Mouse (Mus musculus) layer of hippocampus, postnatal 36 days (tissue): Measurements from ENCODE around the gene Sec16a. TPM values are rescaled to one million over a fixed set of nuclear protein-coding genes. Genes with fewer than 3 reads are reported as not detected.
A peak's percentile ranks its signal among the peaks of the same experiment; 100 is the strongest.

Source experiments
- DNase-seq, 2 experiments: peaks; one replicate each; pipeline ENCODE4 v3.0.0; 2022
- total RNA-seq, 2 experiments: library from RNA; stranded (reverse); gene quantifications; 2 replicates each; pipeline ENCODE4 v1.2.3; 2021

Gene Sec16a
- total RNA-seq, 2 experiments from 2014 or later = 52.9 to 57.5 TPM

GRCm38 (mm10) chr2:26439671-26440070, 5.3 kb downstream of the Sec16a start:
- DNase-seq = no peak

- no peak for DNase-seq
Measured at GRCm38 (mm10) chr2:26438373-26438772, 6.6 kb downstream of the Sec16a start.

- DNase-seq = no peak
Measured at GRCm38 (mm10) chr2:26437221-26437620, 7.8 kb downstream of the Sec16a start.

GRCm38 (mm10) chr2:26434791-26435572, 10.0 kb downstream of the Sec16a start:
- no peak for DNase-seq

- no peak for DNase-seq
Measured at GRCm38 (mm10) chr2:26429851-26430250, 15.2 kb downstream of the Sec16a start.

GRCm38 (mm10) chr2:26424541-26424940, 20.5 kb downstream of the Sec16a start:
- no peak for DNase-seq

- DNase-seq = no peak
Measured at GRCm38 (mm10) chr2:26423086-26423485, 21.9 kb downstream of the Sec16a start.

GRCm38 (mm10) chr2:26421969-26422368, 23.0 kb downstream of the Sec16a start:
- DNase-seq = no peak

GRCm38 (mm10) chr2:26418120-26418519, 26.9 kb downstream of the Sec16a start:
- DNase-seq = no peak

- DNase-seq = no peak
Measured at GRCm38 (mm10) chr2:26417066-26417465, 27.9 kb downstream of the Sec16a start.

GRCm38 (mm10) chr2:26410931-26411411, 34.0 kb downstream of the Sec16a start:
- DNase-seq = no peak

- no peak for DNase-seq
Measured at GRCm38 (mm10) chr2:26410091-26410490, 34.9 kb downstream of the Sec16a start.

GRCm38 (mm10) chr2:26409362-26409761, 35.7 kb downstream of the Sec16a start:
- no peak for DNase-seq

- DNase-seq = peak; percentile 95 to 97
Measured at GRCm38 (mm10) chr2:26408515-26409356, 36.3 kb downstream of the Sec16a start, which contains the start of gene Inpp5e. Gene Inpp5e, minus strand, starts transcription at chr2:26409203.

- no peak for DNase-seq
Measured at GRCm38 (mm10) chr2:26403306-26403705, 41.7 kb downstream of the Sec16a start.

GRCm38 (mm10) chr2:26402265-26402664, 42.8 kb downstream of the Sec16a start:
- no peak for DNase-seq

- no peak for DNase-seq
Measured at GRCm38 (mm10) chr2:26401023-26401422, 44.0 kb downstream of the Sec16a start.

- DNase-seq = no peak
Measured at GRCm38 (mm10) chr2:26400296-26400695, 44.7 kb downstream of the Sec16a start.

- DNase-seq = no peak
Measured at GRCm38 (mm10) chr2:26399647-26400046, 45.4 kb downstream of the Sec16a start.

GRCm38 (mm10) chr2:26398978-26399377, 46.0 kb downstream of the Sec16a start:
- no peak for DNase-seq

GRCm38 (mm10) chr2:26391617-26392016, 53.4 kb downstream of the Sec16a start:
- DNase-seq = no peak

- DNase-seq = no peak
Measured at GRCm38 (mm10) chr2:26390954-26391353, 54.1 kb downstream of the Sec16a start.

GRCm38 (mm10) chr2:26389154-26389690, 55.8 kb downstream of the Sec16a start, which contains the start of the genes Entr1 and Pmpca:
Gene Entr1, minus strand, starts transcription at chr2:26389316.
Gene Pmpca, plus strand, starts transcription at chr2:26389339.
- DNase-seq = peak; percentile 85 to 87
